25 mouse cellular contexts compared by ENCODE assay signal in genomic region chr14:54777893-54778292, GRCm38 (mm10). TPM values are rescaled to one million over a fixed set of nuclear protein-coding genes. Genes with fewer than 3 reads are reported as not detected.
DNase-seq lines count a peak whose midpoint lies in the region; ATAC-seq lines count a peak whose summit lies in the region.
"Had no signal": no experiment of that assay in that cellular context is flagged by ENCODE, and none has a peak within 500 bp of the region (broad histone marks: within the 10 kb centered on the region; RNA-seq: fewer than 3 reads in every experiment).

No protein-coding gene starts in this region.

- peaks cover 29% of the 10 kb centered on the region for H3K27me3 ChIP-seq in megakaryocyte, embryonic 14.5 days (replicated peaks)
- H3K27me3 ChIP-seq: forebrain, embryonic 15.5 days had no signal

- H3K9me3 ChIP-seq in megakaryocyte, embryonic 14.5 days = peaks cover 5% of the 10 kb centered on the region; the same call in 1 of the 2 replicates
- H3K9me3 ChIP-seq: embryonic facial prominence, embryonic 15.5 days; forebrain, embryonic 10.5 days; forebrain, embryonic 15.5 days; heart, embryonic 12.5 days; hindbrain, embryonic 12.5 days had no signal

- peak; percentile 16 for DNase-seq in cerebellum, adult 9-11 months
- DNase-seq in cerebellum, postnatal 4 days (ENCODE audit: low spot score in 2 of 2) = no peak
- DNase-seq in urinary bladder, postnatal 36 days (ENCODE audit: low spot score in 2 of 2) = no peak
- no peak for DNase-seq in frontal cortex, adult 2 months (ENCODE audit: extremely low spot score in 1 of 2, low spot score in 1 of 2)
- DNase-seq: adrenal gland, adult 8-10 months; adrenal gland, postnatal 36 days; embryo, embryonic 11 days; gastrocnemius, postnatal 10 days; heart, adult 2 months had no signal

- peaks cover 26% of the 10 kb centered on the region for H3K4me1 ChIP-seq in megakaryocyte, embryonic 14.5 days

- H3K4me3 ChIP-seq in megakaryocyte, embryonic 14.5 days (replicated peaks) = peak overlapping the region; percentile 42
- H3K4me3 ChIP-seq: embryonic facial prominence, embryonic 15.5 days; erythroblast, embryonic 14.5 days; forebrain, embryonic 10.5 days; forebrain, embryonic 15.5 days; heart, adult 2 months; heart, embryonic 12.5 days; hindbrain, embryonic 12.5 days had no signal

- no peak for ATAC-seq in megakaryocyte, adult 5-6 weeks (ENCODE audit: poor library complexity, severe bottlenecking)
- peak; percentile 13 to 37; a peak in 1 of 4 replicates for ATAC-seq in hematopoietic stem cell, adult 5-6 weeks (replicated peaks in 1 of 2; ENCODE audit: insufficient read depth in 1 of 2, low FRiP score in 2 of 2, low TSS enrichment in 1 of 2, low read depth in 1 of 2, poor library complexity in 2 of 2, severe bottlenecking in 2 of 2)
- ATAC-seq: forebrain, embryonic 15.5 days; hindbrain, embryonic 16.5 days; inflammation-experienced regulatory T-cells, adult 6 months had no signal

- H3K36me3 ChIP-seq in megakaryocyte, embryonic 14.5 days (replicated peaks; ENCODE audit: low read length) = no peaks in the 10 kb centered on the region
- H3K36me3 ChIP-seq: embryonic facial prominence, embryonic 15.5 days; forebrain, embryonic 10.5 days; forebrain, embryonic 15.5 days; heart, embryonic 12.5 days; hindbrain, embryonic 12.5 days had no signal

RNA-seq across cellular contexts. Expression of gene Slc7a8, which starts 3.9 kb away (rescaled TPM):
- polyA plus RNA-seq in megakaryocyte, embryonic 14.5 days (2012; ENCODE audit: insufficient read depth, low replicate concordance) = 4.4 and 13.9 TPM in 2 replicates
- total RNA-seq in megakaryocyte, adult 5-6 weeks (2015) = 9.1 and 14.3 TPM in 2 replicates
- 1.3 and 2.8 TPM in 2 replicates for total RNA-seq in megakaryocyte, adult 5-6 weeks (2017)
- 2.3 and 3.2 TPM in 2 replicates for total RNA-seq in hematopoietic stem cell, adult 5-6 weeks (2017)
- polyA plus RNA-seq in frontal cortex, adult 2 months (2012; rRNA removed) = 41.2 and 43.0 TPM in 2 replicates

RNA-seq across cellular contexts. Expression of gene Rnf212b, which starts 36.0 kb away (rescaled TPM):
- polyA plus RNA-seq in megakaryocyte, embryonic 14.5 days (2012; ENCODE audit: insufficient read depth, low replicate concordance) = not detected in 2 replicates
- not detected in 2 replicates for total RNA-seq in megakaryocyte, adult 5-6 weeks (2015)
- not detected in 2 replicates for total RNA-seq in megakaryocyte, adult 5-6 weeks (2017)
- total RNA-seq in hematopoietic stem cell, adult 5-6 weeks (2017) = not detected in 2 replicates
- 0.13 TPM in 1 of 2 replicates, not detected in the other for polyA plus RNA-seq in frontal cortex, adult 2 months (2012; rRNA removed)
- total RNA-seq: CH12.LX; gastrocnemius, postnatal 10 days; gastrocnemius, postnatal 4 days; heart, adult 2 months; heart, postnatal 25 days had no signal
- polyA plus RNA-seq: embryonic facial prominence, embryonic 11.5 days; embryonic facial prominence, embryonic 15.5 days; erythroblast, embryonic 14.5 days; forebrain, embryonic 10.5 days; forebrain, embryonic 15.5 days; heart, embryonic 12.5 days; heart, embryonic 16.5 days; hindbrain, embryonic 12.5 days; hindbrain, embryonic 16.5 days; inflammation-experienced regulatory T-cells, adult 6 months had no signal
